Mouse (Mus musculus) kidney, postnatal 4 days (tissue): ENCODE measurements around the gene Ttc16.
A peak's percentile ranks its signal among the peaks of the same experiment; 100 is the strongest.

Source experiments
- DNase-seq, 2 experiments: peaks; one replicate each; pipeline ENCODE4 v3.0.0; 2021; ENCODE audit warnings: mixed read lengths in 2 of 2

The Ttc16 gene

GRCm38 (mm10) chr2:32775359-32776074 is at the start of gene Ttc16, which contains the start of gene Ptrh1:
Ttc16 (minus strand) TSS chr2:32775633.
Ptrh1 (plus strand) TSS chr2:32775786.
- peak; percentile 99 for DNase-seq

- no peak for DNase-seq
These were observed 49.3 kb upstream of the Ttc16 start for GRCm38 (mm10) chr2:32824778-32825177.

GRCm38 (mm10) chr2:32824181-32824580 is 48.7 kb upstream of the Ttc16 start:
- peak; percentile 16 to 35 for DNase-seq

- no peak for DNase-seq
These were observed 48.2 kb upstream of the Ttc16 start for GRCm38 (mm10) chr2:32823579-32824154.

GRCm38 (mm10) chr2:32823153-32823552 is 47.7 kb upstream of the Ttc16 start:
- peak in 1 of 2 experiments; percentile 8 for DNase-seq

- DNase-seq, result no peak
These were observed 47.2 kb upstream of the Ttc16 start for GRCm38 (mm10) chr2:32822643-32823042.

- peak; percentile 57 to 63 for DNase-seq
These were observed 45.8 kb upstream of the Ttc16 start for GRCm38 (mm10) chr2:32821041-32821802.

- no peak for DNase-seq
These were observed 42.8 kb upstream of the Ttc16 start for GRCm38 (mm10) chr2:32818208-32818607.

GRCm38 (mm10) chr2:32817589-32817988 is 42.2 kb upstream of the Ttc16 start:
- DNase-seq, result no peak

GRCm38 (mm10) chr2:32816946-32817581 is 41.6 kb upstream of the Ttc16 start:
- DNase-seq, result no peak

GRCm38 (mm10) chr2:32816497-32816896 is 41.1 kb upstream of the Ttc16 start:
- no peak for DNase-seq

GRCm38 (mm10) chr2:32811959-32812358 is 36.5 kb upstream of the Ttc16 start:
- DNase-seq, result no peak

- DNase-seq, result no peak
These were observed 33.6 kb upstream of the Ttc16 start for GRCm38 (mm10) chr2:32808816-32809566.

GRCm38 (mm10) chr2:32798251-32798962 is 23.0 kb upstream of the Ttc16 start:
- no peak for DNase-seq

GRCm38 (mm10) chr2:32795748-32796418 is 20.4 kb upstream of the Ttc16 start:
- no peak for DNase-seq

- DNase-seq, result peak in 1 of 2 experiments; percentile 41
These were observed 15.9 kb upstream of the Ttc16 start for GRCm38 (mm10) chr2:32791297-32791696.

- no peak for DNase-seq
These were observed 13.1 kb upstream of the Ttc16 start for GRCm38 (mm10) chr2:32788581-32788980.

GRCm38 (mm10) chr2:32787176-32787575 is 11.7 kb upstream of the Ttc16 start:
- DNase-seq, result no peak

- peak in 1 of 2 experiments; percentile 42 for DNase-seq
These were observed 8.7 kb upstream of the Ttc16 start, which contains the start of gene Cfap157 for GRCm38 (mm10) chr2:32784048-32784681. Cfap157 (minus strand) TSS chr2:32784428.

- DNase-seq, result no peak
These were observed 6.3 kb upstream of the Ttc16 start for GRCm38 (mm10) chr2:32781710-32782109.

GRCm38 (mm10) chr2:32779714-32780113 is 4.3 kb upstream of the Ttc16 start:
- DNase-seq, result no peak
